Mouse (Mus musculus) neural tube, postnatal 0 days (tissue): ENCODE results near the gene Sh3d21. TPM values are rescaled to one million over a fixed set of nuclear protein-coding genes. Genes with fewer than 3 reads are reported as not detected.

Experiments used
- polyA plus RNA-seq: library from polyadenylated mRNA; unstranded; fragments of >200 nt; fragmentation: Nextera tagmentation; extraction: Ambion mirVana; gene quantifications from 2 replicates; pipeline ENCODE4 v1.2.1, GENCODE M21; 2015

The Sh3d21 gene
- 2.2 and 2.5 TPM in 2 replicates for polyA plus RNA-seq

DNA sequence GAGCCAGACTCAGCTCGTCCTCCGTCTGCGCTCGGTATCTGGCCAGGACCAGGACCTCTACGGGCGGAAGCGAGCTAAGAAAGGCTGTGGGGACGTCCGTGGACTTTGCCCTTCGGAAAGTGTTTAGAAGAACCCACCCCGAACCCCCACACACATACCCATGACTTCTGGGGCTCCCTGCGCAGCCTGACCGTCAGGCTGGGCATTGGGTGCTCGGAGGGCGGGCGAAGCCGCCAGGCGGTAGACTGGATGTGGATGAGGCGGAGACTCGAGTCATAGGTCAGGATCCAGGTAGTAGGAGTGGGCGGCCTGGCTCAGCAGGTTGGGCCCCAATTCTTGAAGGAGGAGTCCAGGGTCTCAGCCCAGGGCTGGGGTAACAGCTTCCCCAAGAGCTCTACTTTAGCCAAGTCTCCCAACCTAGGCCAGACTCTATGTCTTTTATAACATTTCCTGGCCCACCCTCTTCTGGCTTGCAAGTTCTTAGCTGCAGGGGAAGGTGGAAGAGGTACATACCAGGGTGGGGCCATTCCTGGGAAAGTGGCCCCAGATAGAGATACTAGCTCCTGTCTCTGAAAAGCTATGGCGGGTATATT is at the start of gene Sh3d21:
Gene Sh3d21 (minus strand): TSS at position 425 of the 593 bp plus-strand sequence.

DNA sequence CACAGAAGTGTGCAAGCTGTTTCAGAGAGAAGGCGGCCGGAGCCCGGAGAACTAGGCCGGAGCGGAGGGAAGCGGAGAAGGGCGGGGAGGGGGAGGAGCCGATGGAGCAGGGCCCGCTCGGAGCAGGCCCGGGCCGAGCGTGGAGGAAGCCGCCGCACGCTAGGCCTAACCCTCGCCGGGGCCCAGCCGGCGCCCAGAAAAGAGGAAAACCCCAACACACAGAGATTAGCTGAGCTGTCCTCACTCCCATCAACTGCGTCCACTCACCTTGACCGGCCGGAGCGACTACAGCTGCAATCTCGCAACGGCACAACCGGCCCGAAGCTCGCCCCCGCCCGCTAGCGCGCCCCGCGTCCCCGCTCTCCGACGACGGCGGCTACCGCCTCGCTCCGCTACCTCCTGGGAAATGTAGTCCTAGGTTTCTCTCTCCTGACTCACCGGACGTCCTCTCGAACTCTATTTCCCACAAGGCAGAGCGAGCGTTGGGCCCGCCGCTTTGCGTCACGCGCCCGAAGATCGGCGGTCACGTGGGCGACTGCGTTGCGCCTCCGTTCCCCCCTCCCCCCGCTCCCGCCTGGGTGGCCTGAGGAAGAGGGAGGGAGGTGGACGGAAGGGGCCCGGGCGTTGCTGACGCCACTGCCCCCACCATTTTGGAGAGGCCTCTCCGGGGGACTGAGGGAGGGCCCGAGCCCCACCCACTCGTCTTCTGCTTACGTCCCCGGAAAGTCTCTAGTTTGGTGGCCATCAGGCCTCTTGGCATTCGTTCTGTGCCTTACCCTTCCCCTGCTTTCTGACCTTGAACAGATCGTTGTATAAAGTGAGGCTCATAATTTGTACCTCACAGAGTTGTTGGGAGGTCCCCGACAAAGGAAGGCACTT is 39.3 kb upstream of the Sh3d21 start, which contains the start of gene Thrap3:
Gene Thrap3 (minus strand): TSS at position 458 of the 879 bp plus-strand sequence.

DNA sequence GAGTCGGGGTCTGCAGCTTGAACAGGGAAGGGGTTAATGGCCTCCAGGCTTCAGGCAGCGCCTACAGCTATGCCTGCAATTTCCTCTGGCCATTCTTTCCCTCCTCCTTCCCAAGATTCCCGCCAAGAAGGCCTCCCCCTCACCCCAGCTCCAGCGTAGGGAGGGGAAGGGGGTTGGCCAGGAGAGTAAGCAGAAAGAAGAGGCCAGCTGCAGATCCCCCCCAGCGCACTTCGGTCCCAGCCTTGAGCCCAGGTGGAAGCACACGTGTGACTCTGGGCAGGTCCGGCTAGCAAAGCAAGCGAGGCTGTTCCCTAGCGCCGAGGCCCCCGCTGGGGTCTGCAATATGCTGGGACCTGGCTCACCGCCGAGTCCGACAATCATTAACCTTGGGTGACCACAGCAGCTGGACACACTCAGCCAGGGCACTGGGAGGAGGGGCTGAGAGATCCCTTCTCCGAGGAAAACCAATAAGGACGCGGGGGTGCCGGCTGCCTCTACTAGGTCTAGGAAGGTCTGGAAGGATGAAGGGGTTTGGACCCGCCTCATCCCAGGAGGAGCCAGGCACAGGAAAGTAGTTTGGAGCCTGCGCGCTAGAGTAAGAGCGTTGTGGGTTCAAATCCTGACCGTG is 15.6 kb downstream of the Sh3d21 start, which contains the start of gene Eva1b:
Gene Eva1b (plus strand): TSS at position 212 of the 628 bp plus-strand sequence.

DNA sequence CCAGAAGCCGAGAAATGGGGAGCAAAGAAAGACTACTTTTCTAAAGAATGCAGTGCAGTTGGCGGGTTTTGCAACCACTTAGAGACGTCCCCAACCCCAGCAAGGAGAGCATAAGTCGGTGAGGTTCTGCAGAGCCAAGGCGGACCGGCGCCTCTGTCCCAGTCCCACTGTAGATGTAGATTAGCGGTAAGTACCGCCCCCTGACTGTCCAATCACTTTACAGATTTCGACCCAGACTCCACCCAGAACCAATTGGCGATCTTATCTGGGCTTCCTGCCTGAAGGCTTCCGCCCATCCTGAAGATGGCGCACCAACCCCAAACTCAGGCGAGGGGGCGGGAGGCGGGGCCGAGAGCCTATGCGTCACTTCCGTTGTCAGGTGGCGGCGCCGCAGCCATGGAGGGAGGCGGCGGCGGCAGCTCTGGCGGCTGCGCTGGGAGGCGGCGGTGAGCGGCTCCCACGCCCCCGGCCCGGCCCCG is 59.7 kb downstream of the Sh3d21 start, which contains the start of gene Stk40:
Gene Stk40 (plus strand): TSS at position 368 of the 479 bp plus-strand sequence.

Other genes with a start within 250 kb of the Sh3d21 start
- 0.66 and 0.68 TPM in 2 replicates for gene Csf3r, start 138.9 kb downstream of the Sh3d21 start, polyA plus RNA-seq
- gene Mrps15, start 116.6 kb downstream of the Sh3d21 start, polyA plus RNA-seq: 144 and 148 TPM in 2 replicates
- 46.9 and 47.6 TPM in 2 replicates for gene Oscp1, start 104.9 kb downstream of the Sh3d21 start, polyA plus RNA-seq
- gene Lsm10, start 66.9 kb downstream of the Sh3d21 start, polyA plus RNA-seq: 43.2 and 47.8 TPM in 2 replicates
- gene Stk40, start 59.5 kb downstream of the Sh3d21 start, polyA plus RNA-seq: 19.1 and 20.2 TPM in 2 replicates
- 16.1 and 18.8 TPM in 2 replicates for gene Eva1b, start 15.7 kb downstream of the Sh3d21 start, polyA plus RNA-seq
- 92.2 and 93.3 TPM in 2 replicates for gene Thrap3, start 39.3 kb upstream of the Sh3d21 start, polyA plus RNA-seq
- 66.0 and 69.6 TPM in 2 replicates for gene Map7d1, start 92.9 kb upstream of the Sh3d21 start, polyA plus RNA-seq
- 184 and 191 TPM in 2 replicates for gene Trappc3, start 98.8 kb upstream of the Sh3d21 start, polyA plus RNA-seq
- 5.4 and 8.0 TPM in 2 replicates for gene Col8a2, start 123.3 kb upstream of the Sh3d21 start, polyA plus RNA-seq
- 61.4 and 65.5 TPM in 2 replicates for gene Adprhl2, start 158.2 kb upstream of the Sh3d21 start, polyA plus RNA-seq
- 10.2 and 10.3 TPM in 2 replicates for gene Tekt2, start 162.2 kb upstream of the Sh3d21 start, polyA plus RNA-seq